Mouse (Mus musculus) cerebellum, adult 2 months (tissue): ENCODE measurements around the gene Atxn7l1.

ENCODE experiments used
- CTCF ChIP-seq: fragments of 200-500 bp; IDR thresholded peaks from 2 replicates; pipeline ENCODE4 v1.5.1; 2011; ENCODE audit warnings: low read depth, mild to moderate bottlenecking, control low read depth, low read length, moderate library complexity, borderline replicate concordance; ENCODE audit not compliant: insufficient read depth
- POLR2A ChIP-seq: fragments of 200-500 bp; IDR thresholded peaks from 2 replicates; pipeline ENCODE4 v1.6.1; 2011; ENCODE audit warnings: low read length, control low read depth, borderline replicate concordance; ENCODE audit not compliant: insufficient read depth

DNA sequence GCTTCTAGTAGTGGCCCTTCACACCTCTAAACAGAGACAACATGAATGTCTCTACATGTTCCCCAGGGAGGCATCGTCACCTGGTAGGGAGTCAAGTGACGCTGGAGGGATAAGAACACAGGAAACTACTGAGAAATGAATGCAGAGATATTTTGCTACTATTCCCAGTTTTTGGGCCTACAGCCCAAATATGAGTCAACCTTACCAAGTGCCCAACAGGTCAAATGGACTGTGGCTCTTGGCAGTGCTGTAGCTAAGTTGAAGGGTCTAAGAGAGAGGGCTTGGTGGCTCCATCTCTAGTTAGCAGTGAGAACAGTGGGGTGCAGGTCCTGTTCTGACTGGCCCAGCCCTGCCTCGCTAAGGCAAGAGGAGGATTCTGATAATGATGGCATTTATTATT lies 7.2 kb downstream of the Atxn7l1 start:
- TF ChIP-seq POLR2A, result no peak
- TF ChIP-seq CTCF, result no peak
